Mouse (Mus musculus) urinary bladder, adult 18-20 months (tissue): Measurements from ENCODE around the gene Tnfaip2.

Experiments used
- DNase-seq, 2 experiments: peaks; one replicate each; pipeline ENCODE4 v3.0.0; 2022; ENCODE audit warnings: low spot score in 2 of 2, mixed read lengths in 2 of 2

The Tnfaip2 gene

DNA sequence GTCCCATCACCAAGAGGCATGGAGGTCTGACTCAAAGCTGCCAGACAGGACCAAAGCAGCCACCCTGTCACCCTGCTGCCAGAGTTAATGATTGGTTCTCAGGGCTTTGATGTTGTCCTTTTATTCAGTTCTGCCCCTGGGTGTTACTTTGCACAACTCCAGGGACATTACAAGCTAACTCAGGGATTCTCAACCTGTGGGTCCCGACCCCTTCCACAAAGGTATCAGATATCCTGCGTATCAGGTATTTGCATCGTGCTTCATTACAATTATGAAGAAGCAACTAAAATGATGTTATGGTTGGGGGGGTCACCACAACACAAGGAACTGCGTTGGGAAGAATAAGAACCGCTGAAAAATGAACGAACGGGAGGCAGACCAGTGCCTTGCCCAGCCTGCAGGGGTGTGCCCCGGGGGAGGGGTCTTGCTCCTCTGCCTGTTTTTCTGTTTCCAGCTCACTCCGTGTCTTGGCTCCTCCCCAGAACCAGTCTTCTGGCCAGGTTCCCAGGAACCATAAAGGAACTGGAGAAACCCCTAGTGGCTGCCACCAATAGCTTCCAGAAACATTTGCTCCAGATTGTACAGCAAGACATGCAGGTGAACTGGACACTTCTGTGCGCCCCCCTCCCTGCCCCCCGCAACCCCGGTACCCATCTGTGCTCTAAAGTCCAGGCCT lies 14.7 kb upstream of the Tnfaip2 start:
- no peak for DNase-seq

DNA sequence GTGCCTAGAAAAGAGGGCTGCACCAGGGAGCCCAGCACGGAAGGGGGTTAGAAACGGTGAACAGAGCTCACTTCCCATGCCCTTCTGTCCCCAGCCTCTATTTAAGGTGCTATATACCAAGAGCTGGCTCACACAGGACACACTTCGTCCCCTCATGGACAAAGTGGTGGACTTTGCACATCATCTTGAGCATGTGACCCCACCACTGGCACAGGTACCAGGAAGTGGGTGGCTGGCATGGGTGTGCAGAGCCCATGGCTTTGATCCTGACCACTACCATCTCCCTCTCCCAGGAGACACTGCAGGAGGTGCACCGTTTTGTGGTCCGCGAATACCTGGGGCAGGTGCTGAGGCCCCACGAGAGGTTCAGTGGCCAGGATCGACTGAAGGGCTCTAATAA lies 13.9 kb upstream of the Tnfaip2 start:
- no peak for DNase-seq

DNA sequence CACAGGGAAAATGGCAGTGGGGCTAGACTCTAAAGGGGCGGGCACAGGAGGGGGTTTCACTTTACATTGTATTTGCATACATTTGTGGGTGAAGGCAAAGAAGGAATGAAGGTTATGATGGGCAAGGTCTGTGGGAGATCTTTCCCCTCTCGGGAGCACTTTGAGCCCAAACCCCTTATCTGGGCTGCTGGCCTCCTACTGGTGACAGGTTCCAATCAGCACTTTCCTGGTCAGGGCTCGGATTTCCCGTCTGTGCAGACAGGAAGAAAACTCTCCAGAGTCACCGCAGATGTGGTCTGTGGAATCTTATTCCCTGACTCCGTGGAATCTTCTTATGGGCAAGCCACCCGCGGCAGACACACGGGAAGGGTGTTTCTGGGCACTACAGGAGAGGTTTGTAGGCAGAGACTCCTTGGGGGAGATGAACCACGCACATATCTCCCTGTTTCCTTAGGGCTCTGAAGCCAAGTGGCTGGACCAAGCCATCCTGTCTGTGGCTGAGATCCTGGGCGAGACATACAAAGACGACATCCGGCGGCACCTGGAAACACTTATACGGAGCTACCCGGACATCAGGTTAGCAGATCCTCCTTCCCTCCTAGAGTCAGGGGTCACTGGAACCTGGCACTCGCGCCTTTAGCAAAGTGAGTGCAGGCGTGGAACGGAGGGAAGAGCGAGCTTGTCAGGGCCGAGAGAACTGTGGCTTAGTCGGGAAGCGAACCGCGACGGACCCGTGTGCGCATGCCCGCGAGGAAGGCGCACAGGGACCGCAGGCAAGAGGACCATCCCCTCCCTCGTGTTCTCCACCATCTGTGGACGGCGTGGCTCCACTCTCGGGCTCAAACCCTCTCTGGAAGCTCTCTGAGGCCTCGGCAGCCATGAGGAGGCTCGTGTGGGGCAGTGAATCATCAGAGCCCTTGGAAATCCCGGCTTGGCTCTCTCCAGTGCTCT lies 13.0 kb upstream of the Tnfaip2 start:
- peak in 1 of 2 experiments; percentile 43 for DNase-seq

DNA sequence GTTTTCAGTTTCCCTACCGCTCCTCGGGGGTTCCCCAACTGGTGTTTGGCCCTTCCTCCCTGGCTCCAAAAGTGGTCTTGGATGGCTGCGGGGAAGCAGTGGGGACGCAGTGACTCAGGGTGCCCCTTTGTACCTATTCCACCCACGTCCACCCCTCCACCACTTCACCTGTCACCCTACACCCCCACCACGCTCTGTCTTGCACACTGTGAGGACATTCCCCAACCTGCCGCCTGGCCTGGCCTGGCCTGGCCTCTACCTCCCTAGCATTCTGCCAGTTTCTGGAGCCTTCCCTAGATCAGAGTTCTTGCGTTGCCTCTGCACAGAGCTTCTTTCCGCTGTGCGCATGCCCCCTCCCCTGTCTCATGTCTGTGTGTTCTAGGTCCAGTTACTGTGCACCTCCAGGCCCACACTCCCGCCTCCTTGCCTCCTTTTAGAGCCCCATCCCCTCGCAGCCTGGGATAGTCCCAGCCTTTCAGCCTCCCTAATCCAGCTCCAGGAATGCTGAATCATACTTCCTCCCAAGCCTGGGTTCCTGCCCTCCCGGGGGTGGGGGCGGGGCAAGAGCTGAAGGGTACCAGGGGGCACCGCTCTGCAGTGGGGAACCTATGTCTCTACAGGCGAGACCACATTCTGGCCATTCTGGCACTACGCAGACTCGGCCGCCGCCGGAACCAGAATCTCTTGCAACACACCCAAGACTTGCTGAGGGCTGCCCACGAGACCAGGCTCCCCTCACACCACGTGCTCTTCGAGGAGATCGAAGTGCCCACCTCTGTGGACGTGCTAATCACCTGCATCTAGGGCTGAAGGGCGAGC lies 12.0 kb upstream of the Tnfaip2 start:
- DNase-seq, result no peak

DNA sequence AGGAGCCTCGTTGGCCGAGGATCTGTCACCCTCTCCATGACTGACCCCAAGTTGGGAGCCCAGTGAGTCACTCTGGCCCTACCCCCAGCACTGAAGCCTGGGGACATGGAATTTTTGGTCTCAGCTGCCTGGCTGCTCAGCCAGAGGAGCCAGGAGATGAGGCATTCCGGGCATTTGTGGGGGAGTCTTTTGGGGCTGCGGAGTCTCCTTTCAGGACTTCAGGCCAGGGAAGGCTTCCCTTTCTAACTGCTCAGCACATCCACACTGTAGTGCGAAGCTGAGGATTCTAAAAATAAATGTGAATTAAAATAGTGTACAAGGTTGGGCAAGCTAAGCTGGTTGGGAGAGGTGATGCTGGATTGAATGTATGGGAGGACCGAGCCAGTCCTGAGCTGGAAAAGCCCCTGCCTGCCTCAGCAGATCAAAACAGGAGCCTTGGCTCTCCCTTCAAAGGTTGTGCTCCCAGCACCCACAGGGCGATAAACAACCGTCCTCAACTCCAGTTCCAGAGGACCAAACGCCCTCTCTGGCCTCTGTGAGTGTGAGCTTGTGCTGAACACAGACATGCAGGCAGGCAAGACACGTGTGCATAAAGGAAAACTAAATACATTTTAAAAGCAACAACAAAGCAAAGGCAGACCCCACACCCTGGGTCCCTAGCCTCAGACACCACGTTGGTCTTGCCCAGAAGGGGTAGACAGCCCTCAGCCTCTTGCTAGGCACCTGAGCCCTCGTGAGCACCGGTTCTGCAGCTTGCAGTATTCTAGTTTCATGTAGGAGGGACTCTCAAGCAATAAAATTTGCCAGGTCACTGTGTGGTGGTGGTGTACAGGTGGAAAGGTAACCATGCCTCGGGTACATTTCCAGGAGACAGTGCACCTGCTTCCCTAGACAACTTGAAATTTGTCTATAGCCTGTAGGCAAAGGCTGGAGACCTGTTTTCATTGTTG lies 11.1 kb upstream of the Tnfaip2 start:
- DNase-seq, result peak in 1 of 2 experiments; percentile 52

DNA sequence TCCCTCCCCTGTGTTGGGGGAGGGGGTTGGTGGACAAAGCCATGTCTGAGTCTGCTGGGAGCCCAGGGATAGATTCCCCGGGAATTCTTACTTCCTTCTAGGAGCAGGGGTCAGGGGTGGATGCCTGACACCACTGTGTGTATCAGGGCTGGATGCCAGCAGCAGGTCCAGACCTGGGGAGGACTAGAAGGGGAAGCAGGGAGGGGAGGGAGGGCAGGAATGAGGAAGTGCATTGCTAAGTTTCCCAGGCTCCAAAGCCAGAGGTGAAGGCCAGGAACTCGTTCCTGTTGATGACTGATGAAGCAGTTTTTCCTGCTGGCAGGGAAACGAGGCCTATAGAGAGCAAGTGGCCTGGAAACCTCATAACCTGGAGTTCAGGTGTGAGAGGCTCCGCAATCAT lies 10.2 kb upstream of the Tnfaip2 start:
- DNase-seq, result no peak

DNA sequence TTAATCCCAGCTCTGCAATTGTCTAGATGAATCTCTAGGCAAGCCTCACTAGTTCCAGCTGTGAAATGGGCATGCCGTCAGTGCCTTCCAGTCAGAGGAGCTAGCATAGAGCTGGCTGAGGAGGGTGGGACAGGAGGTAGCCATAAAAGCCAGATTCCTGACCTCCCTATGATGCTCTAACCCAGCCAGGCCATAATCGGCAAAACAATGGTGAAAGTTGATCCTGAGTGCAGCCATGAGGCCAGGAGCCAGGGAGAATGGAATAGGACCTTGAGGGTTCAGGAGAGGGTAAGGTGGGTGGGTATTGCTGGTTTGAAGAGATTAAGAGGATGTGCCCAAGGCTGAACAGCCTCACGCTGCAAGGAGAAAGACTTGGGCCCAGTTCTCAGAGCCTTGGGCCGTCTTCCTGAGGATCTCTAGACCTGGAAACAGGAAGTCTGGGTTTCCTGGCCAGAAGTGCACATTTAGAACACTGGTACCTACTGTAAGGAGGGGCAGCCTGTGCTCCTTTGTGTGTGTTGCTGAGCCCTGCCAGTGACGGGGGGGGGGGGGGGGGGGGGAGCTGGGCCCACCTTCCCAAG lies 9.4 kb upstream of the Tnfaip2 start:
- no peak for DNase-seq

DNA sequence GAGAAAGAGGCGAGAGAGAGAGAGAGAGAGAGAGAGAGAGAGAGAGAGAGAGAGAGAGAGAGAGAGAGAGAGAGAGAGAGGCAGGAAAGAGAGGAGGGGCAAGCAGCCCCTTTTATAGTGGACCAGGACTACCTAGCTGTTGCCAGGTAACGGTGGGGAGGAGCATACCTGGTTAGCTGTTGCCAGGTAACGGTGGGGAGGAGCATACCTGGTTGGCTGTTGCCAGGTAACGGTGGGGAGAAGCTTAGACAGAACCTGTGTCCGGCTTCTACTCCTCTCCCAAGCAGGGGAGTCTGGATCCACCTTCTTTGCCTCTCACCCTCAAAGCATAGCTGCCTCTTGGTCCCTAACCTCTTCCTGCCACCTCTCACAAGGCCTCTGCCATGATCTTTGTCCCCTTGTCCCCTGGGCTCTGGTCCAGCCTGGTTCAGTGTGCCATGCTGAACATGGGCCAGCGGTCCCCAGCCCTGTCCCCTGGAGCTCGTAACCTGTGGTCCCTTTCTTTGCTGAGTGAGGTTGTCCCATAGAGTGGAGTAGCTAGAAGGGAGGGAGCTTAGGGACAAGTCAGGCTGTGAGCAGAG lies 8.0 kb upstream of the Tnfaip2 start:
- DNase-seq, result no peak

DNA sequence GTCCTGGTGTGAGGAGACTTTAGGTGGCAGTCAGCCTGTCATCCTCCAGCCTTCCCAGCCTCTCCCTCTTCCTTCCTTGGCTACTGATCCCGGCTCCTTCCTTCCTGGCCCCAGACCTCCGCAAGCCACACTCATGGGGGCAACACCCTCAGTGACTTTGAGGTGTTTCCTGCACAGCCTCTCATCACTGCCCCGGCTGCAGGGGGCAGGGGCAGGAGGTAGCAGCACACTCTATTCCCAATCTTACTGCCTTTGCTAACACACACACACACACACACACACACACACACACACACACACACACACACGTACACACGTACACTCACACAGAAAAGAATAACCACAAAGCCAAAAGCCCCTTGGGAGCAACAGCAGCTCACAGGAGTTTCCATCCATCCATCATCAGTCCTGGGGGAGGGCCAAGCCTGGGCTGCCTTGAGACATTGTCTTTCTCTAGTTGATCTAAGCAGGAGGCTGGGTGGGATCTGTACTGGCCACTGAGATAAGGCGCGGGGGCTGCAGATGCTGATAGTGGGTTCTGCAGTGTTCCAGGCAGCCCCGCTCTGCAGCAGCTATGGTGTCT lies 7.4 kb upstream of the Tnfaip2 start:
- no peak for DNase-seq

DNA sequence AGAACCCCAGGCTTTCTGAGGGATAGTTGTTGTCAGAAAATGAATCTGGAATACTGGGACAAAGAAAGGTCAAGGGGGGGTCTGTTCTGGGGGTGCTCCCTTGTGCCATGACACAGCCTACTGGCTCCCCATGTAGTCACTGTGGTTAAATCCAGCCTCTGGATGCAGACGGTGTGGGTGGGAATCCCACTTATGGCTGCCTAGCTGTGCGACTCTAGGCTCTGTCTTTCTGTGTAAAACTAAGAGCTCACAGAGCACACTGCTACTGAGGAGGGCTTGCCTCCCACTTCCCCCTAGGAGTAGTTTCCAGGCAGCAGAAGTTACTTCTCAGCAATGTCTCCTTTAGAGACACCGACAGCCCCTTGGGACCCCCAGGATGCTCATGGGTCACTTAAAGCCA lies 6.1 kb upstream of the Tnfaip2 start:
- no peak for DNase-seq

DNA sequence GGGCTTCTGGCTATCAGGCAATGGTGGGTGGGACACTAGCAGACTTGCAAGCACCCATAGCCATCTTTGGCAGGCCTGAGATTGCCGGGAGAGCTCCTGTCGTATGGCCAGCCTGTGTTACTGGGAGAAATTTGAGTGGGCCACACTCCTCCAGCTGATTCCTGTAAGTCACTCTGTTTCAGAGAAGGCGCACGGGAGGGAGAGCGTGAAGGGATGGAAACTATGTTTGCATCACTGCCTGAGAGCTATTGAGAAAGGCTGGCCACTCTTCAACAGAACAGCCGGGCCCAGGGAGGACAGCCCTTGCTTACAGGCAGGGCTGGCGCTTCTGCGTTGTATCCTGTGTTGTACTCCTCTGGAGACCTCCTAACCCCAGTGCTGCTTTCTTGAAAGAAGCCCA lies 5.6 kb upstream of the Tnfaip2 start:
- no peak for DNase-seq

DNA sequence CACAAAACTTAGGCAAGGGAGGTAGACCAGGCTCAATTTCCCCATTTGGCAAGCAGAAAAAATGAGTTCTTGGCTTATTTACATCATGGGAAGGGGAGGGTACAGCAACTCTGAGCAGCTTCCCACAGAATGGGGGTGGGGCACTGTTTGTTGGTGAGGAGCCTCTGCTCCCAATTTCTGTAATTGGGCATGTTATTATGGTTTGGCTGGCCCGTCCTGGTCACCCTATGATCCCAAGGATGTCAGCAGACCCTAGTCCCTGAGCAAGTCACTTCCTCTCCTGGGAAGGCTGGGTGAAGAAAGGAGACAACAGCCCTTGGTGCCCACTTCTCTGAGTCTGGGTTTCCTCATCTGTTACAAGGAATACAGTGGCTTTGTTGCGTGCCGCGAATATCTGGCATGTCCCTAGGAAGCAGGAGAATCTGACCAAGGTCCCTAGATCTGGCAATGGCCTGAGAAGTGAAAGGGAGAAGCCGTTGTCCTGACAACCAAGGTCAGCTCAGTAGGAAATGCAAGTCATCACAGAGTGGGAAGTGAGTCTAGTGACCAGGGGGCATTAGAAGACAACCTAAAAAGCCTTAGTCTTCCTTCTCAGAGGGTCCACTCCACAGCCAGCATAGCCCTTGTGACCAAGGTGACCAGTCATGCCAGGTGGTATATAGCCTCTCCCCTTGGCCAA lies 4.9 kb upstream of the Tnfaip2 start:
- no peak for DNase-seq

DNA sequence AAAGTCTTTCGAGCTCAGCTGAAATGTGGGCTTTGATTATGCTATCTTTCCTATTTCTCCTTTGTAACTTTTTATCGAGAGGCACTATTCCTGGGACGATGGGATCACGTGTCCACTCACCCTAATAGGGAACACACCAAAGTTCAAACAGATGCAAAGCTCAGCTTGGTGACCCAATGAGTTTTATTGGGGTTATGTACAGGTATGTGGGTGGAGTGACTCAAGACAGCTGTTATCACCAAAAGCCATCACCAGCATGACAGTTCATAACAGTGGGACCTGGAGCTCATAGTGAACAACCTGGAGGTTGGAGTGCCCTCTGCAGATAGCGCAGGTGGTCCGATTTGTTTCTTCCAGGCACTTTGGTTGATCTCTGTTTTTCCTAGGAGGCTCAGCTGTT lies 3.4 kb upstream of the Tnfaip2 start:
- DNase-seq, result no peak

DNA sequence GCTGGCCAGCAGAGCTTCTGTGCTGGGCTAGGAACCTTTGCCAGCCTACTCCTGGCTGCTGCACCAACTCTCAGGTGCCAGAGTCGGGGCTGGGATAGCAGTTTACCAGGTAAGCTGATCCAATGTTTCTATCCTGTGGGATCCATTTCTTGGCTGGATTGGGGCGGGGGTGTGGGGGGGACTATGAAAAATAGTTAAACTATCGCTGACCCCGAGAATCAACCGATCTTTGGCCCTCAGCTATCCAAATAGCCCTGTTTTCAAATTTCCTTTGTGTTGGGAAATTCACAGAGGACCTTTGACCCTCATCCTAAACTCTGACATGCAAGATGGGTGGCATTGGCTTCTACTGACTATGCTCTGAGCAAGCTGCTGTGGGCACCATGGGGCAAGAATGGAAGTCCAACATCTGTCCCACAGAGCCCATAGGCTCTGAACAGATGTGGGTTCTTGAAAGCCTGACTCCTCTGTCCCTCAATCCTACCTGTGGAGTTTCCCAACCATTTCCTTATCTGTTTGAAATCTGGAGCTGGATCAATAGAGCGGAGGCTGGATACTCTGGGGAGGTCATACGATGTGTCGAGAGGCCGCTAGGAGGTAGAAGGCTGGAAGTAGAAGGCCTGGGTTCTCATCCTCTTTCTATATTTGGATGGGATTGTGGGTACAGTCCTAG lies 1.4 kb upstream of the Tnfaip2 start:
- no peak for DNase-seq

DNA sequence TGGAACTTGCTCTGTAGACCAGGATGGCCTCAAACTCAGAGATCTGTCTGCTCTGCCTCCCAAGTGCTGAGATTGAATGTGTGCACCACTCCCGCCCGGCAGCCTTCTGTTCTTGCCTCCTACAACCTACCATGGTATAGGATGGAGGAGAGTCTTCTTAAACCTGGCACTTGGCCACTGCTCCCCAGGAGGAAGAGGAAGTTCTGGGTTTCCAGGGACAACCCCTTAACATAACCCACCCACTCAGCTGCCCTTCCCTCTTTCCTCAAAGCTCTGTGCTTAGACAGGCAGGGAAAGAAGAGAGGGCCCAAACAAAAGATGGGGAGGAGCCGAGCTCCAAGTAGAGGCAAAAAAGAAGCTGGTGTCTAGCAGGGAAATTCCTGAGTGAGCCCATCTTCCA lies 746 bp upstream of the Tnfaip2 start:
- no peak for DNase-seq

DNA sequence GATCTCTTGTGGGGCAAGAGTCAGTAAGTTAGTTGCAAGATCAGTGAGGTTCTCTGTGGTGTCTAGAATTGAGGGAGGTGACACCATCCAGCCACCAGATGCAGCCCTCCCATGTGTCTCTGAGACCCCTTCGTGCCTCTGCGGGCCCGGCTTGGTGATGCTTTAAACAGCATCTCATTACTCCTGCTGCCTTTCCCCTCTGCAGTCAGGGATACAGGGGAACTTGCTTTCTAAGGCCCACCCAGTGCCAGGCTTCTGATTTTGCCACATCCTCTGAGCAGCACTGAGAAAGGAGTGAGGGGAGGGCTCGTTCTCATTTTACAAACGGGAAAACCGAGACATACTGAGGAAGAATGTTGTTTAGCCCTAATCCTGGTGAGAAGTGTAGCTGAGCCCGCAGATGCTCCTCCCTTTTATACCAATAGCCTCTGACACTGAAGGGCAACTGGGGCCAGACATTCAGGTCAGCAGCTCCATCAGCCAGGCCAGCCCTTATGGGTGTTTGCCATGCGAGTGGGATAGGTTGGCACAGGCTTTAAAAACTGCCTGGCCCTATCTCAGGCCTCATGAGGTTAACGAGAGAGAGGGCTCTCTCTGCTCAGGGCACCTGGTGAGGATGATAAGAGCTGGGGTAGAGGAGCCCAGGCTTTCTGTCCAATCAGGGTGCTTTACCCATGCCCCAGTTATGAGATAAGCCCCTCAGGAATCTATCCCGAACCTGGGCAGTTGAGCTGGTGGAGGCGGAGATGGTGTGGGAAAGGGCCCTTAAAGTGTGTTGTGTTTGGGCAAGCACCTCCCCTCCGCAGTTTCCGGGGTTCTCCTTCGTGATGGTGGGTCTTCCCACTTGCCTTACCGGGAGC lies 972 bp downstream of the Tnfaip2 start:
- DNase-seq, result no peak

DNA sequence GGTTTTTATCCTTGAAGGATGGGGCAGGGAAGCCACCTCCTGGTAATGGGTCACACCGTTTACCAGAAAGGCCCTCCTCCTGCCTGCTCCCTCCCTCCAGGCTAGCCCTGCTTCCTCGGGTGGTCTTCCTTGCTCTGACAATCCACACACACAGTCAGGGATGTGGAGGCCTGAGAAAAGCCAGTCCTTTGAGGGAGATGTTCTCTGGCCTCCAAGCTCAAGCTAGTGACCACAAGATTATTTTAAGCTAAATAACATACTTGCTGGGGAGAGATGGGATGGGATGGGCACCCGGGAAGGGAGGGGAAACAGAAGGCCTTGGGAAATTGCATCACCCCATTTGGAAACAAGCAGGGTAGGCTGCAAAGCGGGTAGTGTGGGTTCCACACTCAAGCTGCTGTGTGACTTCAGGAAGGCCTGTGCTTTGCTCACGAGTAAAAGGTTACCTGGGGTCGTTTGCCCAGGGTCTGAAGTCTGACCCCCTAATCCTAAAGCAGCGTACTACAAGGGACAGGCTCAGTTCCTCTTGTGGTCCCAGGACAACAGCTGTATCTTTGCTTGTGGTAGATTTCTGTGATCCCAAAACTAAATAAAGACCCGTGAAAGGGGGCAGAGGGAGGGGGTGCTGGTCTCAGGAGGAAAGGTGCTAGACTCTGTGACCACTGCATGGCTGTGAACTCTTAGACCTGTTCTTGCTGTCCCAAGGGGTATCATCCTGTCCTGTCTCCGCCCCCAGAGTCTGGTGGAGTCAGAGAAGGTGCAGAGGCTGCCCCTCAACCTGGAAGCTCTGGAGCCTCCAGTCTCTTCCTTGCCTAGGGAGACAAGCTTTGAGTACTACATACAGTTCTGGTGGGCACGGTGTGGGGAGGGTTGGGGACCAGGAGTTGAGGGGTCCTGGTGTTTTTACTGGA lies 1.9 kb downstream of the Tnfaip2 start:
- DNase-seq, result no peak
